Mouse (Mus musculus) MEL (cell line): ENCODE results near the gene Pygo2. TPM values are rescaled to one million over a fixed set of nuclear protein-coding genes. Genes with fewer than 3 reads are reported as not detected.

Experiments used
- DNase-seq: peaks from one replicate; pipeline ENCODE4 v3.0.0; 2011; ENCODE audit warnings: low read depth, low spot score
- H3K27ac ChIP-seq: 2 replicates; pipeline ENCODE4 v1.5.1; 2012; ENCODE audit warnings: low read depth, mild to moderate bottlenecking, control low read depth, low read length, moderate library complexity; ENCODE audit not compliant: control insufficient read depth
- H3K27me3 ChIP-seq, 2 experiments: fragments of 150-350 bp in 1 of 2; sonication (generic) in 1 of 2; 2 replicates each; pipeline ENCODE4 v1.6.1; 2012; ENCODE audit warnings: low read length in 2 of 2, mild to moderate bottlenecking in 2 of 2, improper control_type of control experiment in 1 of 2, moderate library complexity in 1 of 2; ENCODE audit not compliant: insufficient read depth in 2 of 2, control insufficient read depth in 1 of 2
- H3K36me3 ChIP-seq, 2 experiments: 2 replicates each; pipeline ENCODE4 v1.6.1; 2012 to 2014; ENCODE audit warnings: low read length in 2 of 2, improper control_type of control experiment in 1 of 2, inconsistent platforms in 1 of 2, mild to moderate bottlenecking in 1 of 2; ENCODE audit not compliant: insufficient read depth in 2 of 2, control insufficient read depth in 1 of 2
- H3K4me1 ChIP-seq, 2 experiments: fragments of 150-350 bp in 1 of 2; sonication (generic) in 1 of 2; 2 replicates each; pipeline ENCODE4 v1.6.1; 2012; ENCODE audit warnings: low read length in 2 of 2, improper control_type of control experiment in 1 of 2, mild to moderate bottlenecking in 1 of 2; ENCODE audit not compliant: insufficient read depth in 2 of 2, control insufficient read depth in 1 of 2
- H3K4me3 ChIP-seq, 2 experiments: fragments of 150-350 bp in 1 of 2; sonication (generic) in 1 of 2; 2 replicates each; pipeline ENCODE4 v1.5.1; 2012; ENCODE audit warnings: low read depth in 2 of 2, low read length in 2 of 2, mild to moderate bottlenecking in 2 of 2, moderate library complexity in 2 of 2, control low read depth in 1 of 2, improper control_type of control experiment in 1 of 2; ENCODE audit not compliant: control insufficient read depth in 1 of 2, insufficient read depth in 1 of 2
- H3K79me2 ChIP-seq: 2 replicates; pipeline ENCODE4 v1.6.1; 2012; ENCODE audit warnings: mild to moderate bottlenecking, low read length, moderate library complexity; ENCODE audit not compliant: control insufficient read depth, poor library complexity, insufficient read depth
- H3K9ac ChIP-seq: 2 replicates; pipeline ENCODE4 v1.6.1; 2012; ENCODE audit warnings: low read depth, mild to moderate bottlenecking, control low read depth, low read length, moderate library complexity; ENCODE audit not compliant: control insufficient read depth, poor library complexity, severe bottlenecking
- H3K9me3 ChIP-seq: fragments of 150-350 bp; sonication (generic); replicated peaks from 2 replicates; pipeline ENCODE4 v1.6.1; 2012; ENCODE audit warnings: mild to moderate bottlenecking, low read length, improper control_type of control experiment, moderate library complexity; ENCODE audit not compliant: insufficient read depth
- CHD1 ChIP-seq: IDR thresholded peaks from 2 replicates; pipeline ENCODE4 v1.6.1; 2012; ENCODE audit warnings: low read depth, mild to moderate bottlenecking, inconsistent platforms, low read length, improper control_type of control experiment
- CTCF ChIP-seq, 3 experiments: IDR thresholded peaks in 2 of 3; conservative IDR thresholded peaks in 1 of 3; 2 replicates each; pipeline ENCODE4 v1.5.1; 2011 to 2012; ENCODE audit warnings: low read length in 3 of 3, low read depth in 2 of 3, mild to moderate bottlenecking in 2 of 3, improper control_type of control experiment in 1 of 3, inconsistent platforms in 1 of 3, mixed read lengths in 1 of 3, moderate library complexity in 1 of 3; ENCODE audit not compliant: control insufficient read depth in 1 of 3, insufficient read depth in 1 of 3, poor library complexity in 1 of 3, severe bottlenecking in 1 of 3
- GABPA ChIP-seq: IDR thresholded peaks from 2 replicates; pipeline ENCODE4 v1.6.1; 2012; ENCODE audit warnings: low read depth, mild to moderate bottlenecking, inconsistent platforms, low read length, improper control_type of control experiment, moderate library complexity
- MEF2A ChIP-seq: IDR thresholded peaks from 2 replicates; pipeline ENCODE4 v1.6.1; 2014; ENCODE audit warnings: low read depth, mild to moderate bottlenecking, inconsistent platforms, low read length, improper control_type of control experiment; ENCODE audit not compliant: poor library complexity, insufficient replicate concordance, severe bottlenecking; ENCODE audit errors: extremely low read depth
- MXI1 ChIP-seq: IDR thresholded peaks from 2 replicates; pipeline ENCODE4 v1.6.1; 2011; ENCODE audit warnings: mild to moderate bottlenecking, low read depth, low read length, improper control_type of control experiment
- MYC ChIP-seq: IDR thresholded peaks from 2 replicates; pipeline ENCODE4 v1.6.1; 2011; ENCODE audit warnings: low read depth, mild to moderate bottlenecking, low read length, improper control_type of control experiment, moderate library complexity
- POLR2AphosphoS2 ChIP-seq: IDR thresholded peaks from 2 replicates; pipeline ENCODE4 v1.6.1; 2011; ENCODE audit warnings: low read length, improper control_type of control experiment
- POLR2AphosphoS5 ChIP-seq: IDR thresholded peaks from 2 replicates; pipeline ENCODE4 v1.6.1; 2012; ENCODE audit warnings: low read depth, borderline replicate concordance, mild to moderate bottlenecking, inconsistent platforms, low read length, moderate library complexity, mixed read lengths
- RAD21 ChIP-seq: IDR thresholded peaks from 2 replicates; pipeline ENCODE4 v1.6.1; 2011; ENCODE audit warnings: mild to moderate bottlenecking, low read depth, low read length, improper control_type of control experiment
- RCOR1 ChIP-seq: IDR thresholded peaks from 2 replicates; pipeline ENCODE4 v1.6.1; 2012; ENCODE audit warnings: low read depth, mild to moderate bottlenecking, inconsistent platforms, low read length, improper control_type of control experiment
- TAL1 ChIP-seq: IDR thresholded peaks from 2 replicates; pipeline ENCODE4 v1.6.1; 2012; ENCODE audit warnings: mild to moderate bottlenecking, inconsistent platforms, low read length, moderate library complexity, mixed read lengths
- USF1 ChIP-seq: IDR thresholded peaks from 2 replicates; pipeline ENCODE4 v1.6.1; 2014; ENCODE audit warnings: low read depth, mild to moderate bottlenecking, inconsistent platforms, low read length, improper control_type of control experiment, moderate library complexity
- polyA plus RNA-seq, 2 experiments: library from polyadenylated mRNA; stranded (reverse) in 1 of 2; unstranded in 1 of 2; fragments of >175 nt in 1 of 2; fragments of >200 nt in 1 of 2; gene quantifications; 2 replicates each; pipeline versions ENCODE4 v1.2.1 to v1.2.4; 2012; ENCODE audit warnings: low replicate concordance in 2 of 2, low read depth in 1 of 2; ENCODE audit not compliant: insufficient read length in 2 of 2, insufficient read depth in 1 of 2, missing spikeins in 1 of 2
- total RNA-seq: library from RNA; depleted of rRNA; stranded (reverse); fragments of 300-350 nt; gene quantifications from 2 replicates; pipeline ENCODE4 v1.2.3, GENCODE M21; 2012

The Pygo2 gene
- total and polyA plus RNA-seq, 3 experiments = 50.3 to 61.1 TPM; not detected in 1

DNA sequence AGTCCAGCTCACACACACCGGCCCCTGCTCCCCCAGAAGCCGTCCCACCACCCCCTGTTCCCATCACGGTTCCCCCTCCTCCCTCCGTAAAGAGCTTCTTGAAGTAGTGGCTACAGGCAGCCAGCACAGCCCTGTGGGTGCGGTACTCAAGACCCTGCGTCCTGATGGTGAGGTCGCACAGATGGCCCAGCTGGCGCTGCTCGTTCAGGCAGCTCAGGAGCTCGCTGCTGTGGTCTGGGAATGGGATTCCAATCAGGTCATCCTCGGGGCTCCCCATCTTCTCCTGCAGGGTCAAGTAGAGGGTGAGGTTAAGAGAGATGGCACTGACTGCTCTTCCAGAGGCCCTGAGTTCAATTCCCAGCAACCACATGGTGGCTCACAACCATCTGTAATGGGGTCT lies 48.8 kb upstream of the Pygo2 start:
- Histone ChIP-seq H3K4me3 (no peak overlapping the region), H3K9ac (no peak overlapping the region), H3K36me3 (no peaks in the 10 kb centered on the region), H3K4me1 (no peaks in the 10 kb centered on the region), H3K79me2 (no peaks in the 10 kb centered on the region), H3K27ac (no peak overlapping the region), H3K27me3 (no peaks in the 10 kb centered on the region), H3K9me3 (no peaks in the 10 kb centered on the region)
- no peak for DNase-seq
- TF ChIP-seq GABPA (no peak), TAL1 (no peak), POLR2AphosphoS5 (no peak), CHD1 (no peak), MYC (no peak), MXI1 (no peak)

DNA sequence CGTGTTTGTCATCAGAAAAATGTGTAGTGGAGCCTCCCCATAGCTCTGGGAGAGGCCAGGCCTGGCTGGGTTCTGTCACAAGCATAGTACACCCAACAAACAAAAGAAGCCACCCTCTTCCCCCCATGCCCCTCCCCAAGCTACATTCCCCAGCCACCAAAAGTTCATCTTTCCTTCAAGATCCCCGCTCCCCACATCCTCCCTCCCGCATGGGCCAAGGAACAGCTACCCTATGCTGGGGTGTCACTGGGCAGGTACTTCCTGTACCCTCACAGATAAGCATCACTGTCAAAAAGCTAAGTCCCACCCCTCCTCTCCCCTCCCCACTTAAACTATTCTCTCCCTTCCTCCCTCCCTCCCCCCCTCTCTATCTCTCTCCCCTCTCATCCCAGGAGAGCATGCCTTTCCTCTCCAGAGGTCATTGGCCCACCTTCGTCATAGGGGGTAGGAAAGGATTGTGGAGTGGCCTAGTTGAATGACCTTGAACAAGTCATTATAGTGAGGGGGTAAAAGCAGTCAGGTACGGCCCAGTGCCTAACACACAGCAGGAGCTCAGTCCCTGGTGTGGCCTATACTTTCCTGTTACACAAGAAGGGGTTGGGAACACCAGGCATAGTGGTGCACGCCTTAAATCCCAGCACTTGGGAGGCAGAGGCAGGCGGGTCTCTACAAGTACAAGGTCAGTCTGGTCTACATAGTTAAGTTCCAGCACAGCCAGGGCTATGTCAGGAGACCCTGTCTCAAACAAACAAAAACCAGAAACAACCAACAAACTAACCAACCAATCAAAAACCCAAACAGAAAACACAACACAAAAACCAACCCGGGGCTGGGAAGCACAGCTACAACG lies 47.8 kb upstream of the Pygo2 start:
- no peaks in the 10 kb centered on the region for H3K36me3 ChIP-seq
- TF ChIP-seq TAL1 (no peak), CTCF (IDR thresholded peaks at IDR 0.05 in 2 of 3, conservative IDR thresholded peaks at IDR 0.05 in 1 of 3; ENCODE audit: control insufficient read depth in 1 of 3, insufficient read depth in 1 of 3, low read depth in 2 of 3, low read length in 3 of 3, poor library complexity in 1 of 3, severe bottlenecking in 1 of 3) (no peak), MEF2A (no peak), CHD1 (no peak), POLR2AphosphoS2 (no peak)
- TF ChIP-seq, all 39 proteins: peak for 0
- no peak overlapping the region for H3K27ac ChIP-seq
- DNase-seq = no peak
- no peaks in the 10 kb centered on the region for H3K9me3 ChIP-seq
- H3K9ac ChIP-seq = no peak overlapping the region
- H3K79me2 ChIP-seq = no peaks in the 10 kb centered on the region
- no peaks in the 10 kb centered on the region for H3K27me3 ChIP-seq
- no peaks in the 10 kb centered on the region for H3K4me1 ChIP-seq
- no peak overlapping the region for H3K4me3 ChIP-seq

DNA sequence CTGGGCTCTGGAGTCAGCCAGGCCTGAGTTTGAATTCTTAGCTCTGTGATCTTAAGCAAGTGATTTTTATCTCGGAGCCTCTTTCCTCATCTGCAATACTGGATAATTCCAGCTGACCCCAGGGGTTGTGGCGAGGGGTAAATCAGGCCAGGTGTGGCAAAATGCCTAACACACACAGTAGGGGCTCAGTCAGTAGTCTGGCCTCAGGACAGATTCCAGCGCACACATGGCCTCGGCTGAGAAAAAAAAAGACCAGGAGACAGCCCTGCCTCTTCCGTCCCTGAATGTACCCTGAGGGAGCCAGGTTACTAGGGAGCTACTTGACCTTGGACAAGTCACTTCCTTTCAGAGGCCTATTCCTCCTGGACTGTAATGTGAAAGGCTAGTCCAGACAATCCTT lies 47.1 kb upstream of the Pygo2 start:
- TF ChIP-seq RAD21 (no peak), USF1 (no peak), RCOR1 (no peak)
- Histone ChIP-seq H3K27ac (no peak overlapping the region), H3K9me3 (no peaks in the 10 kb centered on the region), H3K27me3 (no peaks in the 10 kb centered on the region), H3K4me3 (no peak overlapping the region), H3K4me1 (peaks cover 0 to 4% of the 10 kb centered on the region in 2 experiments; a peak in 3 of 4 replicates), H3K36me3 (peaks cover 0 to under 1% of the 10 kb centered on the region in 2 experiments; a peak in 1 of 4 replicates), H3K79me2 (no peaks in the 10 kb centered on the region), H3K9ac (no peak overlapping the region)
- no peak for DNase-seq
